Mouse (Mus musculus): ENCODE data around the gene Rpl13a.

- TF ChIP-seq POLR2A (IDR thresholded peaks at IDR 0.05; ENCODE audit: insufficient read depth, low read length) (no peak), CTCF (IDR thresholded peaks at IDR 0.05; ENCODE audit: low read depth, low read length) (no peak), EP300 (IDR thresholded peaks at IDR 0.05; ENCODE audit: insufficient read depth, low read depth, low read length) (no peak)
These were observed 36.5 kb downstream of the Rpl13a start, which contains the start of gene Rcn3 for GRCm38 (mm10) chr7:45092048-45092447.
